Mouse (Mus musculus) liver, embryonic 13.5 days (tissue): ENCODE measurements around the gene Gdnf. TPM values are rescaled to one million over a fixed set of nuclear protein-coding genes. Genes with fewer than 3 reads are reported as not detected.
A peak's percentile ranks its signal among the peaks of the same experiment; 100 is the strongest.

Experiments
- ATAC-seq: fragments of 200-750 bp; cut with Nextera tagmentation; 2 replicates; pipeline ENCODE4 v1.8.0; 2017; ENCODE audit warnings: low read depth, mild to moderate bottlenecking, moderate number of reproducible peaks, moderate library complexity
- DNase-seq: peaks from one replicate; pipeline ENCODE4 v3.0.0; 2022
- H3K27ac ChIP-seq: fragments of 300-500 bp; sonication (generic); 2 replicates; pipeline ENCODE4 v1.5.1; 2015; ENCODE audit warnings: moderate library complexity, mild to moderate bottlenecking, inconsistent platforms
- H3K27me3 ChIP-seq: fragments of 300-500 bp; sonication (generic); 2 replicates; pipeline ENCODE4 v1.6.1; 2015; ENCODE audit warnings: mild to moderate bottlenecking, inconsistent platforms
- H3K36me3 ChIP-seq: fragments of 300-500 bp; sonication (generic); 2 replicates; pipeline ENCODE4 v1.6.1; 2015; ENCODE audit warnings: mild to moderate bottlenecking, inconsistent platforms
- H3K4me1 ChIP-seq: fragments of 300-500 bp; sonication (generic); replicated peaks from 2 replicates; pipeline ENCODE4 v1.6.1; 2015; ENCODE audit warnings: inconsistent platforms
- H3K4me2 ChIP-seq: fragments of 300-500 bp; sonication (generic); 2 replicates; pipeline ENCODE4 v1.6.1; 2015; ENCODE audit warnings: inconsistent platforms, mild to moderate bottlenecking, moderate library complexity
- H3K4me3 ChIP-seq: fragments of 300-500 bp; sonication (generic); replicated peaks from 2 replicates; pipeline ENCODE4 v1.5.1; 2015; ENCODE audit warnings: mild to moderate bottlenecking, inconsistent platforms
- H3K9ac ChIP-seq: fragments of 300-500 bp; sonication (generic); 2 replicates; pipeline ENCODE4 v1.6.1; 2015; ENCODE audit warnings: mild to moderate bottlenecking, inconsistent platforms
- H3K9me3 ChIP-seq: fragments of 300-500 bp; sonication (generic); replicated peaks from 2 replicates; pipeline ENCODE4 v1.6.1; 2016; ENCODE audit warnings: inconsistent platforms
- WGBS: fragments of 180-500 bp; shearing (Covaris S2); methylation state at CpG from one replicate; pipeline ENCODE4 v1.1.7; 2015; ENCODE audit not compliant: insufficient replicate concordance; 5-methylcytosine and 5-hydroxymethylcytosine counted together
- polyA plus RNA-seq: library from polyadenylated mRNA; unstranded; fragments of >200 nt; fragmentation: Nextera tagmentation; extraction: Ambion mirVana; gene quantifications from 2 replicates; pipeline ENCODE4 v1.2.1, GENCODE M21; 2015

Gdnf gene
- polyA plus RNA-seq: not detected in 2 replicates

DNA sequence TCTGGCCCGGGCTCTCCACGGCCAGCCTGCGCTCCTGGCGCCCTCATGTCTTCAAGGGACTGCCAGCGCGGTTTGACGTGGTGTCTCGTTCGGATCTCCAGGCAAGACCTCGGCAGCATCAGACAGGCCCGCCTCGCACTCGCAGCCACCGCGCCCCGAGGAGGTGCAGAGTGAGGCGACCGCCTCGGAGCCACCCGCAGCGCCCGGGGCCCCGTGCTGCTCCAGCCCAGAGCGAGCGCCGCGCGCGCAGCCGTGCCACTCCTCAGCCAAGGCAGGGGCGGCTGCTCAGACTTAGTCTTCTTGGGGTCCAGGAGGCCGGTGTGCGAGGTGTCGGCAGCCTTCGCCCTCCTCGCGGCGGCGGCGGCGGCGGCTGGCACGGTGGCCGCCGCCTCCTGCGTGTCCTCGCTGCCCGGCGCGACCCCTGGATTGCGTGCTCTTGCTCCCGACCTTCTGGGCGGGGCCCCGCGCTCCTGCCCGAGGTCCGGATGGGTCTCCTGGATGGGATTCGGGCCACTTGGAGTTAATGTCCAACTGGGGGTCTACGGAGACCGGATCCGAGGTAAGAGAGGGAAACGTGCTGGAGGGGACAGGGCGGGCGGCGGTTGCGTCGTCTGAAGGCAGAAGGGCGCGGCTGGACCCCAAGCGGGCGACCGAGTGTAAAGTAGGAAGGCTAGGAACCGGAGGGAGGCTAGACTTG lies at the start of gene Gdnf:
TSS of gene Gdnf (plus strand) at position 291 of the 697 bp plus-strand sequence.
- 2% methylated on average over 66 of the region's 73 CpGs for WGBS
- H3K36me3 ChIP-seq: no peaks in the 10 kb centered on the region
- H3K27ac ChIP-seq: no peak within 1 kb of the TSS
- no peak for DNase-seq
- peak within 1 kb of the TSS; percentile 56 for H3K4me2 ChIP-seq
- no peaks in the 10 kb centered on the region for H3K9me3 ChIP-seq
- no peak for ATAC-seq
- H3K4me3 ChIP-seq: peak within 1 kb of the TSS; percentile 40
- no peak within 1 kb of the TSS for H3K9ac ChIP-seq
- peaks cover 97% of the 10 kb centered on the region for H3K27me3 ChIP-seq
- H3K4me1 ChIP-seq: peaks cover 6% of the 10 kb centered on the region; the same call in 1 of the 2 replicates

DNA sequence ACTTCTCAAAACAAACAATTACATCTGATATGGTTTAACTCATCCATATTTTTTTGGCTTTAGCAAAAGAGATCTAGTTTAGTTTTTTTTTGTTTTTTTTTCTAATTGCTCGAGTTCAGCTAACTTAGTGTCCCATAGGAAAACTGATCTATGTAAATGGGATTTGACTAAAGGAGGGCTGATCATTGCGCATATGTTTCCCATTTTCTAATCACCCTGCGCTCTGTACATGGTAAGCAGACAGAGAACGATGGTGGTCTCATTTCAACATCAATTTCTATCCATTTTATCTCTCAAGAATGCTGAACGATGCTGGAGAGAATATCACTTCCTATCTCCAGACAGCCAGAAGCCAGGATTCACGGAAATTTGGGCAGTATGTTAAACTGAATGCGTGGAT lies 43.5 kb upstream of the Gdnf start:
- H3K9ac ChIP-seq: no peak overlapping the region
- H3K4me3 ChIP-seq: no peak overlapping the region
- DNase-seq: no peak
- H3K36me3 ChIP-seq: no peaks in the 10 kb centered on the region
- H3K4me2 ChIP-seq: no peak overlapping the region
- H3K27me3 ChIP-seq: no peaks in the 10 kb centered on the region
- H3K4me1 ChIP-seq: no peaks in the 10 kb centered on the region
- H3K9me3 ChIP-seq: no peaks in the 10 kb centered on the region
- no peak for ATAC-seq
- WGBS: 63% methylated on average over 7 of the region's 7 CpGs
- H3K27ac ChIP-seq: no peak overlapping the region

DNA sequence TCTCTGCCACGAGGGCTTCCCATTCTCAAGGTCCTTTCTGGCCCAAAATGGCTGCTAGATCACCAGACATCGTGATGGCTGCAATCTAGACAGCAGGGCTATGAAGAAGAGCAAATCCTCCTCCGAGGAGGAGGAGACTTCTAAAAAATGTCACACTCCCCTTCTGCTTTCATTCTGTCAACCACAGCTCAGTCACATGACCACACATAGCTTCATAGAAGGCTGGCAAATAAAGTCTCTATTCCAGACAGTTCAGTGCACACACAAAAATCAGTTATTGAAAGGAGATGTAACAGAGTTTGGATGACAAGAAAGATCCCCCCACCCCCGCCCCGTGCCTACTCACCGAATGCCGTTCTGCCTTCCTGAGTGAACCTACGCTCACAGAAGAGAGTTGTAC lies 37.7 kb upstream of the Gdnf start:
- no peaks in the 10 kb centered on the region for H3K4me1 ChIP-seq
- no peak for ATAC-seq
- no peak overlapping the region for H3K4me3 ChIP-seq
- no peaks in the 10 kb centered on the region for H3K9me3 ChIP-seq
- 57% methylated on average over 8 of the region's 8 CpGs for WGBS
- H3K27me3 ChIP-seq: no peaks in the 10 kb centered on the region
- no peak for DNase-seq
- H3K27ac ChIP-seq: no peak overlapping the region
- H3K36me3 ChIP-seq: no peaks in the 10 kb centered on the region
- H3K4me2 ChIP-seq: no peak overlapping the region
- H3K9ac ChIP-seq: no peak overlapping the region

DNA sequence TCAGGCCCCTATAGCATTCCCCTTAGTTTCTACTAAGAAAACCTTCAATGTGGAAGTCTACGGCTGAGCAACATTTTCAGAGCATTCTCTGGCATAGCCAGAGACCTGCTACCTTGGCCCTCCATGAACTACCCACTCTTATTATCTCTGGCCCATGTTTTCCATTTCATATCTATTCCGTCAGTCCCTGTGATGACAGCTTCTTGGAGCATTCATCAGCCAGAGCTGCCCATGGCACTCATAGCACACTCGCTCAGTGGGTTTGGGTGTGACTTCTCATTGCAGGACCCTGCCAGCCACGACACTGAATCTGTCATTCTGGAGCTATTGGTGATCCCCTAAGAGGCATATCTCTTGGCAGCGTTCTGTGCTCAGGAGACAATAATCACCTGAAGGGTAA lies 29.1 kb upstream of the Gdnf start:
- H3K4me1 ChIP-seq: no peaks in the 10 kb centered on the region
- no peak overlapping the region for H3K4me2 ChIP-seq
- DNase-seq (no peak), ATAC-seq (no peak)
- no peaks in the 10 kb centered on the region for H3K36me3 ChIP-seq
- no peaks in the 10 kb centered on the region for H3K27me3 ChIP-seq
- H3K9me3 ChIP-seq: no peaks in the 10 kb centered on the region
- 67% methylated on average over 5 of the region's 5 CpGs for WGBS
- no peak overlapping the region for H3K4me3 ChIP-seq
- H3K27ac ChIP-seq: no peak overlapping the region
- no peak overlapping the region for H3K9ac ChIP-seq

DNA sequence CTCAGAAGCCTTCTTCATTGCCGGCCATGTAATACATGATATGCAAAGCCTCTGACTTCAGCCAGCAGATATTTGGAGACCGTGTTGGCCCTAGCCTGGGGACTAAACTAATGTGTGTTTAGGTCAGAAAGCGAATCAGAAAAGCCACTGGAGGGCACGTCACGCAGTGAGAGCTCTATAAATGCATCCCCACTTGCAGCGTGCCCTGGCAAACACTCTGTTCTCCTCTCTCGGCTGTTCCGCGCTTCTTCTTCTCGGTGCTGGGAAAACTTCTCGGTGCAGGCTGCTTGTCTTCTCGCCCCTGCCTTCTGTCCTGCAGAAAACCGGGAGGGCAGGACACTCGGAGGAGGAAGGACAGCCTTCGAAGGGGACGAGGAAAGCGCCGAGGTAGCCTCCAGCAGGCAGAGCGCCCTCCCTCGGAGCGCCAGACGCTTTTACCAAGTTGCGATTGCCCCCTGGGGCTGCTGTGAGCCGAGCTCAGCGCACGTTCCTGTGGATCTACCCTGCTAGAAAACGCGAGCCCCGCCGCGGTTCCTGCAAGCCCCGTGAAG lies 730 bp upstream of the Gdnf start:
- Histone ChIP-seq H3K4me3 (peak overlapping the region; percentile 40), H3K9me3 (no peaks in the 10 kb centered on the region), H3K27me3 (peaks cover 90% of the 10 kb centered on the region), H3K36me3 (no peaks in the 10 kb centered on the region), H3K27ac (no peak overlapping the region), H3K4me2 (peak overlapping the region; percentile 56), H3K9ac (no peak overlapping the region), H3K4me1 (peaks cover 6% of the 10 kb centered on the region; the same call in 1 of the 2 replicates)
- under 1% methylated on average over 32 of the region's 32 CpGs for WGBS
- no peak for DNase-seq
- ATAC-seq: no peak

DNA sequence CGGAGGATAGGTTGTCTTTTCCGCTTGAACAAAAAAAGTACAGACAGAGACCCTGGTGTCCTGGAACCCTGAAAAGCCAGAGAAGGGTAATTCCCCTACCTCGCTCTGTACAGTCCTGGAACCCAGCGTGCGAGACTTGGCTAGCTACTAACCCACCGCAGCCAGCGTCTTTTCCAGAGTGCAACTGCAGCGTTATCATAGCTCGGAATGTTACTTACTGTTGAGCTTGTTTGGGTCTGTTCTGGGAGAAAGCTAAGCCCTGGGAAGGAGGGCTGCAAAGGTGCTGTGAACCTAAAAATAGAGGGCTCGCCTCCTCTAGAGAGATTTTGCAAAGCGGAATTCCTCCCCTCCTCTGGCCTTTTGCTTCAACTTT lies 593 bp downstream of the Gdnf start:
- WGBS: 4% methylated on average over 11 of the region's 11 CpGs
- peaks cover 99% of the 10 kb centered on the region for H3K27me3 ChIP-seq
- no peaks in the 10 kb centered on the region for H3K9me3 ChIP-seq
- peaks cover 6% of the 10 kb centered on the region; the same call in 1 of the 2 replicates for H3K4me1 ChIP-seq
- DNase-seq: no peak
- no peak overlapping the region for H3K9ac ChIP-seq
- no peaks in the 10 kb centered on the region for H3K36me3 ChIP-seq
- ATAC-seq: no peak
- no peak overlapping the region for H3K27ac ChIP-seq
- H3K4me2 ChIP-seq: peak overlapping the region; percentile 56
- H3K4me3 ChIP-seq: peak overlapping the region; percentile 40

DNA sequence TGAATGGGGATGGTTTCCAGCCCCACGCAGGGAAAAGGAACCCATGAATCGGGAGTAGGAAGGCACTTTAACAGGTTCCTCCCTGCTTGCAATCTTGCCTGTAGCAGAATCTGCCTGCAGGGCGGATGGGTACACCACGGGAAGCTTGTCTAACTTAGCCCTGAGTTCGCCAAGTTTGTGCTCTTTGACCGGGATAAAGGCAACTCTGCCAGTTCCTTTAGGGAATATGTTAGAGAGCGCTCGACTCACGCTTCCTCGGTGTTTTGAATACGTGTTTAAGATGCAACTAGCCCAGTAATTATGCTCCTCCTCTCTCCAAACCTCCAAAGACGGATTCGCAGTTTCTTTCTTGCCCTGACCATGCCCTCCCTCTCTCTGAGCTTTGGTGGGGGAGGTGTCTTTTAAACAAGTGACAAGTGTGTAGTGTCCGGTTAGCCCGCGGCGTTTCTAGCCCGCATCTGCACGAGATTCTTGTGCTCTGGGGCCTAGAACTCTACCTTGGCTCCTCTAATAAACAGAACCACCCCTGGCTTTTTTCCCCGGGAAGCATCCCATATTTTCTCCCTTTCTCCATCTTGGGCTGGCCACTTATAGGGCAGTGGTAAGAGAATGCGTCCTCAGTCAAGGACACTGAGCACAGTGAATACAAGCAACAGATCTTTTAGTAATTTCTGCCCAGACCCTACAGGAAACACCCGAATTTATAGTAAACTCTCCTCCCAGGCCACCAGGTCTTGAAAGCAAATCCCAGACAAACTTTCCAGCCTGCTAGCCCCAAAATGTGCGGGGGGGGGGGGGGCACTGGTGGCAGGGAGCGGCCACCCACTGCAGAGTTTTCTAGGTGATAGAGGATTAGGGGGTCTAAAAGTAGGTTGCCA lies 1.4 kb downstream of the Gdnf start:
- Histone ChIP-seq H3K4me3 (no peak overlapping the region), H3K9ac (no peak overlapping the region), H3K27ac (no peak overlapping the region), H3K9me3 (no peaks in the 10 kb centered on the region), H3K4me2 (no peak overlapping the region), H3K36me3 (no peaks in the 10 kb centered on the region), H3K4me1 (peaks cover 6% of the 10 kb centered on the region; the same call in 1 of the 2 replicates), H3K27me3 (peaks cover 99% of the 10 kb centered on the region)
- 7% methylated on average over 23 of the region's 24 CpGs for WGBS
- no peak for ATAC-seq
- no peak for DNase-seq

DNA sequence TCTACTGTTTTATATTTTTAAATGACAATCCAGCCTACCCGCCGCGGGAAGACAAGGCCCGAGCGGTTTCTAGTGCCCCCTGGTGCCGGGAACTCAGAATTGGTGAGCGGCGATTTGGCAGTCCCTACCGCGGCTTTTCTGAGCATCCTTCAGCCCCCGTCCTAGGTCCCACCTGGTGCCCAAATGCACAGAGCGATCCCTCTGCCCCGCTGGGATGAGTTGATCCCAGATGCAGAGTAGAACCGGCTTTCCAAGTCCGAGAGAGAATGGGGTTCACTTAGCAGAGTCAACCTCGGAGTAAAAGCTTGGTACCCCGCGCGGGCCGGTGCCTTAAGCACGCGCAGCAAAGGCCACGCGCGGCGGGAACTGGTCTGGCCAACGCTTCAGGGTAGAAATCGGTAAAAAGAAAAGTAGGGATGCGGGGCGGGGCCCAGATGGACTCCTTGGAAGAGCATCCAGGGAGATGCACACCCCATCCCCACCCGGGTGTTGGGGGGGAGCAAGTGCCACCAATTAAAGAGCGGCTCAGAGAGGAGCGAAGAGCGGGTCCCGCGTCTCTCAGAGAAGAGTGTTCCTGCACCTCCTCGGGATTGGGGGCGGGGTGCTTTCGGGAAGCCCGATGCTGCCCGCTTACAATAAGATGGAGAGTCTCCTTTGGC lies 2.4 kb downstream of the Gdnf start:
- Histone ChIP-seq H3K9ac (no peak overlapping the region), H3K27me3 (peaks cover 100% of the 10 kb centered on the region), H3K4me1 (peaks cover 6% of the 10 kb centered on the region; the same call in 1 of the 2 replicates), H3K27ac (no peak overlapping the region), H3K4me2 (peak overlapping the region; percentile 49), H3K9me3 (no peaks in the 10 kb centered on the region), H3K36me3 (no peaks in the 10 kb centered on the region), H3K4me3 (peak overlapping the region; percentile 33)
- DNase-seq: no peak
- no peak for ATAC-seq
- WGBS: 1% methylated on average over 41 of the region's 41 CpGs

DNA sequence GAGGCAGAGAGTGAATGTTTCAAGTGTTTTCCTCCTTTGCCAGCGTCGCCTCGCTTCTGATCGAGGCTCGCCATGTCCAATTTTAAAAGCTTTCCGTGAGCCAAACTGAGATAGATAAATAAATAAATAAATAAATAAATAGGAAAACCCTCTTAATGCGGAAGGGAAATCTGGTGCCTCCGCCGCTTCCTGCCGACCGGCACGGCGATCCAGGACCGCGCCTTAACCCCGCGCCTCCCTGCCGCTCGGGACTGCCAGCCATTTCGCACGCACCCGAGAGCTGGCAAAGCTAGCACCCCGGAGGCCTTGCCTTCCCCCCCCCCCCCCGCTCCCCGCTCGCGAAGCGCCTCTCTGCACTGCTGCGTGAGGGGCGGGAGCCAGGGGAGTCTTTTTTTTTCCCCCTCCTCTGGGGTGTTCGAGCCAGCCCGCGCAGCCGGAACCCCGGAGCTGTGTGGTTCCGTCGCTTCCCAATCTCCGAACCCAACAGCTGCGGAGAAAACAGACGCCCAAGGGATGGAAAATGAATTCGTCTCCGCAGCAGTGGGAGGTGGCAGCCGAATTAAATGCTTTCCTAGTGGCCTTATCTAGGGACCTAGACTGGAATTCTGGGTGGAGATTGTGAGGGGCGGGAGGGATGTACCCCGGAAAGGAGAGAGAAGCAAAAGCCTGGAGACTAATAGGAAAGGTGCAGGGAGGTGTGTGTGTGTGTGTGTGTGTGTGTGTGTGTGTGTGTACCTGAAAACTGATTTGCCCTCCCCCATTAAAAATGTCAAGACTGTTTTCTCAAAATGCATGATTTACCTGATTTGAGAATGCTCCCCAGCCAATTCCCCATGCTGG lies 3.1 kb downstream of the Gdnf start:
- no peaks in the 10 kb centered on the region for H3K36me3 ChIP-seq
- DNase-seq: no peak
- peak overlapping the region; percentile 33 for H3K4me3 ChIP-seq
- no peak overlapping the region for H3K9ac ChIP-seq
- H3K4me2 ChIP-seq: peak overlapping the region; percentile 49
- H3K27me3 ChIP-seq: peaks cover 99% of the 10 kb centered on the region
- no peak overlapping the region for H3K27ac ChIP-seq
- 2% methylated on average over 39 of the region's 45 CpGs for WGBS
- ATAC-seq: no peak
- H3K4me1 ChIP-seq: peaks cover 6% of the 10 kb centered on the region; the same call in 1 of the 2 replicates
- no peaks in the 10 kb centered on the region for H3K9me3 ChIP-seq

DNA sequence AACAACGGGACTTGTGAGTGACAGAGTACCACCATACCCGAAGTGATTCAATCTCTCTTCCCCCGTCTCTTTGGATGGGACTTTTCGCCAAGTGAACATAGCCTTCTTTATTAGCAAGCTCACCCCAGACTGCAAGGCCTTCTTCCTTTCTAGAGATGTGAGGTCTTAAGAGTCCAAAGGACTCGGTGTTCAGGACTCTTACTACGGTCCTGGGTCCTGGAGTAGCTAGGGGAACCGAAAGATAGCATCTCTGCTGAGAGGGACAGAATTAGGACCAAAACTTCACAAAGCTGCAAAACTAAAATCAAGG lies 3.7 kb downstream of the Gdnf start:
- no peak overlapping the region for H3K4me2 ChIP-seq
- no peak for DNase-seq

More for the DNA sequence above, 3.7 kb downstream of the Gdnf start:
- no peak for ATAC-seq
- H3K9ac ChIP-seq: no peak overlapping the region
- H3K9me3 ChIP-seq: no peaks in the 10 kb centered on the region
- WGBS: 3% methylated on average over 7 of the region's 7 CpGs
- peaks cover 98% of the 10 kb centered on the region for H3K27me3 ChIP-seq
- H3K4me3 ChIP-seq: no peak overlapping the region
- H3K4me1 ChIP-seq: peaks cover 6% of the 10 kb centered on the region; the same call in 1 of the 2 replicates
- no peaks in the 10 kb centered on the region for H3K36me3 ChIP-seq
- H3K27ac ChIP-seq: no peak overlapping the region
